Mouse (Mus musculus) v-Abl transformed pro-B cells (cell line): ENCODE results near the gene Hat1.

Experiments used
- in situ Hi-C, 2 experiments: fragments of 400-800 bp; cut with MboI; formaldehyde crosslinking; loops; one replicate each; pipeline ENCODE4 v1.15.1; 2025; ENCODE audit not compliant: unreplicated experiment in 2 of 2

Hat1 gene

DNA sequence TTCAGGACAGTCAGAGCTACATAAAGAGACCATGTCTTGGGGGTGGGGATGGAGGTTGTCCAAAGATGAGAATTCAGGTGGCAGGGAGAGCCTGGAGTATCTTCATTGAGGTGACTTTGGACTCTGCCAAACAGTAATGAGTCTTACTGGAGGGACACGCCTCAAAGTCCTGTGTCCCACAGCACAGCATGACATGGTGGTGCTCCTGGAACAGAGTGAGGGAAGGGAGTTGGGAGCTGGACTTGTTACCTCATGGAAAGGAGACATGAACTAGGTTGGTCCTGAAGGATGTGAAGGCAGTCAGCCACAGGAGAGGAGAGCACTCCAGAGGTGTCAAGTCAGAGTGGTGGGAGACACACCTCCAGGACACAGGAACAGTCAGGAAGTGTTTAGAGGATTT lies 70.9 kb downstream of the Hat1 start:
- in situ Hi-C loops: no loop called here

DNA sequence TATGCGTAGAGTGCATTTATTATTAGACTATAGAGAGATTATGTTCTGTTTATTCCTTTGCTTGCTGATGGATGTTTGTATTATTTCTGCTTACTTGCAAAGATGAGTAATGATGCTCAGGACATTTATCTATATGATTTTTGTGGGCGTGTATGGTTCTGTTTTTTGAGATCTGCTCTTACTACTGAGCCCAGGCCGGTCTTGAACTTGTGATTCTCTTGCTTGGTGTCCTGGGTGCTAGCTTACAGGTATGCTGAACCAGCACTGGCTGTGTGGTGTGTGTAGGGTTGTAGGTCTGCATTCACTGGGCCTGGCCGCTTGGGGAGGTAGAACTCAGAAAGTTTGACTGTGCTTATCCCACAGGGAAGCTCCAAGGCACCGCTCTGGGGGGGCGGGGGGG lies 72.4 kb downstream of the Hat1 start:
- in situ Hi-C loops: no loop called here

DNA sequence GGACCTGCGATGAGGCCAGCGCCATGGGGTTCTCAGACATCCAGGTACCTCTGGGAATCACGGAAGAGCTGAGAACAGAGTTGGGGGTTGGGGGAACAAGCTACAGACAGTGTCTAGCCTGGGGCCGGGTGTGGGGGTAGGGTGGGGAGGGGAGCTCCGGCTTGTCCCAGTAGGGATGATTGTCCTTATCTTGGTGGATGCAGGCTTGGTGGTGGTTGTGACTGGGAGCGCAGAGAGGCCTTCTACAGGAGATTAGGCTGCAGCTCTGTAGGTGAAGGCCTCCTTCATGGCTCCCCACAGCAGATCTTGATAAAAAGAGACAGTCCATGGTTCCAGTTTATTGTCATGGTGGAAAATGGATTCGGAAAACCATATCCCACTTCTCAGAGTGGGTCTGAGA lies 72.8 kb downstream of the Hat1 start:
- in situ Hi-C loops: no loop called here

DNA sequence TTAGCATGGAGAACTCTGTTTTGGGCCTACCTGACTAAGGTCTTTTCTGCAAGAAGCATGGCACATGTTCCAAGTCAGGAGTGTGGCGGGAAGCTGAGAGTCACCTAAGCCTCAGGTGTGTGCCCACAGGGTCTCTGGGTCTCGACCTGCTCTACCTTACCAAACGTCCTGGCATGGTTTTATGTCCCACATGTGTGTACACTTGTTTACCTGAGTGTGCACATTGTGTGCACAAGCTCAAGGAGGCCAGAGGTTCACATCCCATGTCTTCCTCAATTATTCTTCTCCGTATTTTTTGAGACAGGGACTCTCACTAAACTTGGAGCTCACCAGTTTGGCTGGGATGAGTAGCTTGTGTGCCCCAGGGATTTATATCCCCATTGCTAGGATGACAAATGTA lies 73.3 kb downstream of the Hat1 start:
- in situ Hi-C loops: no loop called here

DNA sequence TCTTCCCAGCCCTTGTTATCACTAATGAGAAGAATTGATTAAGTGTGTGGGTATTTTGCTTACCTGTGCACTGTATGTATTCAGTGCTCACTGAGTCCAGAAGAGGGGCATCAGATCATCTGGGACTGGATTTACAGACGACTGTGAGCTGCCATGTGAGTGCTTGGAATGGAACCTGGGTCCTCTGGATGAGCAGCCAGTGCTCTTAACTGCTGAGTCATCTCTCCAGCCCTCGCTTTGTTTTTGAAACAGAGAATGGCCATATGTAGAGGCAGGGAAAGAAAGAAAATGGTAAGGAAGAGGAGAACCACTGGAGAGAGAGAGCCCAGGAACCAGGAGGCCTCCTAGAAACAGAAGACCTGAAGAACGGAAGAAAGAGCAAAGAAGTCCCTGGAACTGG lies 73.8 kb downstream of the Hat1 start:
- in situ Hi-C loops: no loop called here

DNA sequence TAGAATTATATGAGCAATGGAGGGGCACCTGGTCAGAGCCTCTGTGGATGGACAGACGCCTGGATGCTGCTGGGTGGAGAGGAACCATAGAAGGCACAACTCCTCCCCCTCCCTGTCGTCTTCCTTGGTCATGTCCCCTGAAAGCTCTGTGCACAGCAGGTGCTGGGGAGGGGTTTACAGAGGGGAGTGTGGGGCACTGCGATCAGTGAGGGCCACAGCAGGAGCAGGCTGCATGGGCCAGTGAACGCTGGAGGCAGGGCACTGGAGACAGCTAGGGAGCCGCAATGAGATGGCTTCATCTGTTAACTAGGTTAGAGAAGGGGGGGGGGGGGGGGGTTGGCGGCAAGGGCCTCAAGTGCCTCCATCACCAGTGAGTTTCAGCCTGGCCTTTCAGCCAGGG lies 77.3 kb downstream of the Hat1 start:
- in situ Hi-C loops: no loop called here

DNA sequence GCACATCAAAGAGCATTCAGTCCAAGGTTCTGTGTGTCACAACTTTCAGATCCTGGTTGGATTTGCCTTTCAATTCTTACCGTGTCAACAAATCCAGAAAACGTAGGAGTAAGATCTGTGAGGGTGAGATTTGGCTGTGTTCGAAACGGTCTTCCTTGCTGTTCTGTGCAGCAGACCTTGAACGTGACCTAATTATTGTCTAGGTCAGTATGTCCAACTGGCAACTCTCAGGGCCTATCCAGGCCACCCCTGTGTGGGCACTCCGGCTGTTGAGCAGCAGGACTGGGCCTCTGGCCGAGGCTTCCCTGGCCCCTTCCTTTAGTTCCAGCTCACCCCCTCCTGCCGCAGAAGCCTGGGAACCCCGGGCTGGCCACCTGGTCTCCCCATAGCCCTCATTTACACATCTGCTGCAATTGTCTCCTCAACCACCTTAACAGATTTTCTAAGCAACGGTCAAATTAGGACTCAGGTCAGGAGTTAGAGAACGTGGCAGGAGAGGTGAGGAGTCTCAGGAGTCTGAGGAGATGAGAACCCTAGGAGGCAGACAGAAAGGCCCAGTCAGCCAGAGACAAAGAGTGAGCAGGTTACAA lies 78.2 kb downstream of the Hat1 start:
- in situ Hi-C loops: no loop called here

DNA sequence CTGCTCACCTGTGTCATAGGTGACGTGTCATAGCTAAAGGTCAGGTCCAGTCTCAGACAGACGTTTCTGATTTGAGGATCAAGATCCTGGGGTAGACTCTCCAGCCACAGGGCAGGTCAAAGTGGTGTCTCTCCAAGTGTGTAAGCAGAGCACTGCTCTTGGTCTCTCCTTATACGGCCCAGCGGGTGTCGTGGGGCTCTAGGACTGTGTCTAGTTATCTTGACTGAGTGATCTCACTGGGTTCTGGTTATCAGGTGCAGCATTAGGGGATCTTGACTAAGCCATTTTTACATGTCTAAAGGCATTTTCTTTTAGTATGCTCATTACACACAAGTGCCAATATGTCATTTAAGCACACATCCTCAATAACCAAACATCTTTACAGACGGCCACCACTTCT lies 82.3 kb downstream of the Hat1 start:
- in situ Hi-C loops: no loop called here

DNA sequence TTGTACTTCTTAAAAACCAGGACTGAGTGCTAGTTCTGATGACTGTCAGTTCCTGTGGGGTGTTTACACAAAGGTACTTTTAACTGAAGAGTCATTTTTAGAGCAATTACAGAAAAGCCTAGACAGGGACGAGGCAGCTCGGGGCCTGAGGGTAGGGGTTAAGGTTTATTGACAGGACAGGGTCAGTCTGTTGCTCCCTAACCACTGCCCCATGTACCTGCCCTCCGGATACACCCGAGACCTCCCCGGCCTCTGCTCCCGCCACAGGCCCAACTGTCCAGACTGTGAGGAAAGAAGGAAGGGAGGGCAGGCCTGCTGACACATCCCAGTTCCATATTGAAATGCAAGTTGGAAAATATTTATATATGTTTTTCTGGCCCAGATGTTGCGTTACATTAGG lies 85.1 kb downstream of the Hat1 start:
- in situ Hi-C loops: no loop called here

DNA sequence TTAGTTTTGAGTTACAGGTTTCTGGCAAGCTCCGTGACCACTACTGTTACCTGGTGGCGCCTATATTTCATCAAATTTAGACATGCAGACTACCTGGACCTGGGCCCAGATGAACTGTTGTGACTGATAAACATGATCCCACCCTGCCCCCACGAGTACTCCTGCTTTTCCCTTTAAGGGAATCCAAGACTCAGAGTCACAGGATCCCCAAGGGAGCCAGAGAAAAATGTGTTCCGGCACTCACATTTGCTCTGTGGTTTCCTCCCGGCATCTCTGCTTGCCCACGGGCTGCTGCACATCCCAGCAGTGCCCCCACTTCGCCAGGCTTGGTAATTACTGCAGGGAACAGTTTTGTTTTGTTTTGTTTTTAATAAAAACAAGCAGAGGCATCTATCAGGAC lies 85.6 kb downstream of the Hat1 start:
- in situ Hi-C loops: no loop called here

DNA sequence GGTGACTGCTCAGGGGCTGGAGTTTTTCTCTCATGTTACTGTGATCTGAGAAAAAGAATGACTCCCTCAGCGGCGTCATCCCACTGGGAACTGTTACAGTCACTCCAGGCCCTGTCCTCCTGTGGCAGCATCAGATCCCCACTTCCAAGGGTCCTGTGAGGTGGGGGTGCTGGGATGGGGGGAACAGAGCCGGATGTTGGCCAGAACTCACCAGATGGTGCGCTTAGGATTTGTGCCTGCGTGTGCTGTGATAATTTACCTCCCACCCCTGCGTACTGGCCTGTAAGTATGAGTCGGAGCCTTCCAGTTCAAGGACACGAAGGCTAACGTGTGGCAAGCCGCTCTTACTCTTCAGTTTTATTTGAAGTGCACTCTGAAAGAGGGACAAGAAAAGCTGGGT lies 86.6 kb downstream of the Hat1 start:
- in situ Hi-C loops: no loop called here

DNA sequence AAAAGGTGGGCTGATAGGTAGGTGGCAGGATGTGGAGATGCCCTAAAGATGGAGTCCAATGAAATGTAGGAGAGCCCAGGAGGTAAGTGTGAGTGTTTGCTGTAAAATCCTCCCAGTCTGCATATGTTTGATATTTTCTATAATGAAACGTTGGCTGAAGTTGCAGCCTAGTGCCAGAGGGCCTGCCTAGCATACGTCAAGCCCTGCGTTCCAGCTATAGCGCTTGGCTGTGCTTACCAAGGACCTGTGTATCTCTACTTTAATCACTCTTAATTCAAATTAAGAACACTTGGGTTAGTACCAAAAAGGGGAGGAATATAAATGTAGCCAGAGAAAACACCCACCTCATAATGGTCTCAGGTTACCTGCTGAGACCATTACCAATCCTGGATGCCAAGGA lies 87.0 kb downstream of the Hat1 start:
- in situ Hi-C loops: no loop called here

DNA sequence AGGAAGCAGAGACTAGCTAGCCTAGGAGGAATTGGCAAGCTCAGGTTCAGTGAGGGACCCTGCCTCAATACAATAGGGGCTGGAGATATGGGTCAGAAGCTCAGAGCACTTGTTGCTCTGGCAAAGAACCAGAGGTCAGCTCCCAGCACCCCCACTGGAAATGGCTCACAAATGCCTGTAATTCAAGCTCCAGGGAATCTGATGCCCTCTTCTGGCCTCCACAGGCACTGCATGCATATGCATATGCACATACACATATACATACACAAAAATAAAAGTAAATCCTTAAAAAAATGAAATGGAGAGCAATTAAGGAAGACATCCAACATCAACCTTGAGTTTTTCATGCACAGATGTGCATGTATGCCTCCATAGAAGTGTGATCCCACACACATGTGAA lies 89.0 kb downstream of the Hat1 start:
- in situ Hi-C loops: no loop called here

DNA sequence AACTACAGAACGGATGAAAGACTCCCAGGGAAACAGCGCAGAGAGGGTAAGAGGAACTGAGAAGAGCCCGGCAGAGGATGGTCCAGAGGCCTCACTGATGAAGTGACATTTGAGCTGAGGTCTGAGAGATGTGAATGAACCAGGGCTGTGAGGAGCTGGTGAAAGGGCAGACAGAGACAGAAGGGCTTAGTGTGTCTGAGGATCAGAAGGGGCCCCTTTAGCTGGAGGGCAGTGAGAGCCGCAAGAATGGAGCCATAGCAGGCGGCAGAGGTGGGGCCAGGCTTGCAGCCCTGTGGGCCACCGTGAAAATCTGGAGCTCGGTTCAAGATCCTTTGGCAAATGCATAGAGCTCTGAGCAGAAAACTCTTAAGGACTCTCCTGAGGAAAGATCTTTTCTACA lies 91.2 kb downstream of the Hat1 start:
- in situ Hi-C loops: no loop called here

DNA sequence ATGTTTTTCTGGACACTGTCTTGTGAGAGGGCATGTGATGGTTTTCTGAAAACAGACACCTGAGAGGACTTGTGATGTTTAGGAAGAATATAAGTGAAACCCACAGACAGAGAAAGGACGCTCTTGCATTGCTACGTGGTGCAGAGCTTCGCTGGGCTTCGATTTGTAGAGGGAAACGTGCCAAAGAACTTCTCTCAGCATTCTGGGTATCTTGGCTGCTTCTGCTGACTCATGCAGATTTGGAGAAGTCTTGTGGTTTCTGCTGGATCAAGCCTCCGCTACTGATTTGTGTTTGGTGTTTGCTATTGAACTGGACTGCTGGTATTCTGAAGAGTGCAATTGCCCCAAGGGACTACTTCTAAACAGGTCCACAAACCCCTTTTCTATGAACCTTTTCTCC lies 93.1 kb downstream of the Hat1 start:
- in situ Hi-C loops: no loop called here

DNA sequence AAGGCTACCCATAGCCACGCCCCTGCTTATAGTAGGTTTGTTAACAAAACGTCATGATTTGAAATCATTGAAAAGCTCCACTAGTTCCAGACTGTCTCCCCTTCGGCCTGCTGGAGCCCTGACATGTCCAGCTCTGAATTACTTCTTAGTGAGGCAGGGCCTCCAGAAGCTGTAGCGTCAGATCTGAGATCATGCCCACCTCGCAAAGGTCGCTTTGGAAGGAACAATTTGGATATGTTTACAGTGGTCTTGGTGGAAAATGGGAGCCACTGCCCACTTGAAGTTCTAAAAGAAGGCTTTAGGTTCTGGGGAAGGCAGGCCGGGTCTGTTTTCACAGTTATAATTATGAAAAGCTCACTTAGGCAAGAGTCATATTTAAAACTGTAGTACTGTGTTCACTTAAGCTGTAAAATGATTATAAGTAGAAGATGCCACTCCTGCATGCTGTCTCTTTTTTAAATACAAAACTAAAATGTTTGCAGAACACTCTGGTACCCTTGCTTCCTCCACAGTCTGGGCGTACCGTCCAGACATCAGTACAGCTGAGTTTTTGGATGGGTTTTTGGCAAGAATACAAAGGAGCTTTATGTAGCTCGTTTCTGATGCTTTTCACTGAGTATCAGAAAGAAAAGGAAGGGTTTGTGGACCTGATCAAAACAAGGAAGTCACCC lies 94.4 kb downstream of the Hat1 start:
- in situ Hi-C loops: no loop called here

DNA sequence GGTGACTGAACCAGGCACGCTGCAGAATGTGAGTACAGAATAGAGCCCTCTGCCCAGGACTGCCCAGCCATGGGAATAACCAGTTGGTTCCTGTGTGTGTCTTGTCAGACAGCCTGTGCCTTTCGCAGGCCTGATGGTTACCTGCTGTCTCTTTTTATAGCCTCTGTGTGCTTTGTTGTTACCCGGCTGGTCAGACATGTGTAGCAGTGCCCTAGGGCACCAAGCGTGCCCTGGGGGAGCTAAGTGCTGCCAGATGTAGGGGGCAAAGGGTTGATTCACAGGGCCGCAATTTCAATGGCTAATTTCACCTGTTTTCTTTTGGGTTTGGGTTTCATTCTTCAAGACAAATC lies 94.9 kb downstream of the Hat1 start:
- in situ Hi-C loops: no loop called here
